Mouse (Mus musculus): ENCODE data around the gene Setd5.

Setd5 gene

DNA sequence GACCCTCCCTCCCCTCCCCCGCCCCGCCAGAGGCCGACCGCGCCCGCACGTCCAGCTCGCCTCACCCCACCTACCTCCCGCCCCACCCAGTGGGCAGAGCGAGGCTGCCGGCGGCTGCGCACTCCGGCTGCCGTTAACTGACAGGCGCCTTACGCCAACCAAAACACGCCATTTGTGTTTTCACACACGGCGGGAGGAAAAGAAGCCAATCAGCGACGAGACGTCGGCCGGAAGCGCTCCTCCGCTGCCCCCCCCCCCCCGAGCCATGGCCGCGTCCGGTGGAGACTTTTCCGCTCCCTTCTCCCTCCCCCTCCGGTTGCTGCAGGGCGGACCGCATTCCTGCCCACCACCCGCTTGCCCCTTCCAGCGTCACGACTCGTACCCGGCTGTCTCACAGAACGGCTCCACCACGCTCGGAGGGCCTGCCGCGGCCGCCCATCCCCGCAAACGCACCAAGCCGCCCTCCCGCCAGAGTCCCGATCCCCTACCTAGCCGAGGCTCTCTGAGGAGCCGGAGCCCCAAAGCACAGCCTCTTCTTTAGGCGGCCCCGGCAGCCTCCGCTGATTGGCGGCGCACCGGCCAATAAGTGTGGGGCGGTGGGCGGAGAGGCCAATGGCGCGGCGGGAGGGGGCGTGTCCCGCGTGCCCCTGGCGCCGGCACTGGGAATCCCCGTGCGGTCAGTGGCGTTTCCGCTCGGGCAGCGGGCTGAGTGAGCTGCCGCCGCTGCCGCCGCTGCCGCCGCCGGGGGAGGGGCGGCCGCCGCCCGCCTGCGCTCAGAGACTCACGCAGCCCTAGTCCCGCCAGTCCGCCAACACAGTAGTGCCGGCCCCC, at the start of gene Setd5:
TSS of gene Setd5 (plus strand) at position 680 of the 831 bp plus-strand sequence.
- DNase-seq (ENCODE audit: low spot score) = peak; percentile 99

DNA sequence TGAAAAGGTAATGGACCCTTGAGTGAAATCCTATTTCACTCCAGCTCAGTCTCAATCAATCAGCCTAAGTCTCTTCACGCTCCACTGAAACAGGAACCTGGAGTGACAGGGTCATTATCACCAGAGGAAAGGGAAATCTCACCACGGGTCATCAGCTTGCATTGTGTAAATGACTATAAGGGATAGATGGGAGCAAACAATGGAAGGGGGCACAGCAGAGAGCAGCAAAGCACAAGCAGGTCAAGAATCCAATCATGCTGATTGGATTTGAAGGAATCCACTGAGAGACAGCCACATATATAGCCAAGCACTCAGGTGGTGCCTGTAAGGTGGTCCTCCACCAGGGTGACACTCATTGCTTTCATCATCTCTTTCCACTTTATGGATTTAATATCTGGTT, 49.7 kb upstream of the Setd5 start:
- DNase-seq (ENCODE audit: low spot score) = peak; percentile 89

DNA sequence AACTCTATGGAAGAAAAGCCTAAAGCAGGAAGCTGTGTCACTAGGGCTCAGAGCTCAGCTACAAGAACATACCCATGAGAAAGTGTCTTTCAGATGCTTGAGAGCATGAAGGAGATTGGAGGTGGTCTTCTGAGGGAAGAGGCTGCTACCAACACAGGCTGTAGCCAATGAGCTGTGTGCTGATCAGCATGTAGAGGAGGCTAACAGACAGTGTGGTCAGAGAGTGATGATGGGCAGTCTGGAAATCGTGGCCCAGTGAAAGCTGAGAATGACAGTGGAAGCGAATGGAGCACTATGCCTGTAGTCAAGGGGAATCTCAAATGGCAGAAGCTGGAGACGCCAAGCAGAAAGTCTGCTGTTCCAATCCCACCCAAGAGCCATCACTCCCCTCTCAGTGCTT, 48.2 kb upstream of the Setd5 start:
- no peak for DNase-seq (ENCODE audit: low spot score)

DNA sequence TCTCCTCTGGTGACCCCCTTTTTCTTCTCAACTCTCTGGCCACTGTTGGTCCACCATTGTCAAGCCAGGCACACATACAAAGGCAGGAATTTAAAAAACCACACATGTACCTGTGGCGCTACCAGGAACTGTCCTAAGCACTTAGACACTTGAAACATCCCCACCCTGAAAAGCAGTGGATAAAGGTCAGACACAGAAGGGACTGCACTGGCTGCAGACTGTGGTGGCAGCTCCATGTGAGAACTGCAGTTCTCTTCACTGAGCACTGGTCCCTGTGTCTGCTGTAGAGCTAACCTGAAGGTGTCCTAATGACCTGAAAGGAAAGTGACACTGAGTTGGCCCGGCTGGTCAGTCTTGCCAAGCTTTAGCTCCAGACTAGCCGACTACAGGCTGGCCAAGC, 46.6 kb upstream of the Setd5 start:
- no peak for DNase-seq (ENCODE audit: low spot score)

DNA sequence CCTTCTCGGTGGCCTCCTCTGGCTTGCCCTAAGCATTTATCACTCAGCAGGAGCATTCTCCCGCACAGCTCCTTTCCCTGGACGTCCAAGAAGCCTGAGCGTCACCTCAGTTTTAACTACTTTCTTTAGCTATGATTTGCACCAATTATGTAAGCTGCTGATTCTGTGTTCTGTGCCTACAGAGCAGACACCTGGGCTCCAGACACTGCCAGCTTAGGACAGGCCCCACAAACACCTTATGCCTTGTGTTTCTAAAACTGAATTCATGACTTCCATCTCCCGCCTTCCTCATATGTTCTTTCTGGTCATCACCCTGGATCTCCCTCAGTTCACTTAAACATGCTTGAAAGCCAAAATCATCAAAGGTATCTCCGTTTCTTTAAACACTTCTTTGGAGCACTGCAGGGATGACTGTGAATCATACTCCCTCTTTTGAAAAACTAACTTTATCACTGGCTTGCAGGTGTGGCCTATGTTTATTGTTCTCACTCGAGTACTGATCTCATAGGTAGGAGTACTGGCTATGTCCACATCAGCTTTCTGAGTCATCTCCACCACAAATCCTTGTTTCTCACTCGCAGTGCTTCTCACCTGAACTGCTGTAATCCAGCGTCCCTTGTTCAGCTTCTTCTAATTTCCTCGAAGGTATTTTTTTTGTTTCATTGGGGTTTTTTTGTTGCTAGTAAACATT, 46.0 kb upstream of the Setd5 start:
- no peak for DNase-seq (ENCODE audit: low spot score)

DNA sequence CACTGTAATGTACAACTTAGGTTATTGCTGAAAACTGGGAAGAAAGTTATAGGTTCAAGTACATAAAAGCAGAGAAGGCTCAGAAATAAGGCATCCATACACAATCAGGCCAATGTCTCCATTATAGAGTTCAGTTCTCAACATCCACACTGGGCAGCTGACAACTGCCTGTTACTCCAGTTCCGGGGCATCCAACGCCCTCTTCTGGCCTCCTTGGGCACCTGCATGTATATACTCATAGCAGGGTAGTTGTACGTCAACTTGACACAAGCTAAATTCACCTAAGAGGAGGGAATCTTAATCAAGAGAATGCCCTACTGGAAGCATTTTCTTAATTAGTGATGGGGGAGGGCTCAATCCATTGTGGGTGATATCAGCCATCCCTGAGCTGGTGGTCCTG, 45.0 kb upstream of the Setd5 start:
- no peak for DNase-seq (ENCODE audit: low spot score)

DNA sequence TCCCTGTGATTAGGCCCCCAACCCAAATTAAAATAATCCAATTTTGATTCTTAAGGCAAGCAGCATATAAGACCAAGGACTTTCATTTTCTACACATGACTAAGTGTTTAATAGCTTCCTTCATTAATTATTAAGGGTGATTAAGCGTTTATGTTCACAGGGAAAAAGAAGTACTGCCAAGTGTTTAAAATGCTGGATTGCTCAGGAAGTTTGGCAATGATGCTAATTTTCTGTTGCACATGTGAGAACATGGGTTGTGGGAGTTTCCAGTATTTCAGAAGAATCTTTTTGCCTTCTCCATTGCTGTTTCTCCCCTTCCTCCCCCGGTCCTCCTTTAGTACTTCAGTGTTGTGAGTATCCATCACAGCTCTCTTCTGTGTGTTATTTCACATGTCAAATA, 44.0 kb upstream of the Setd5 start:
- no peak for DNase-seq (ENCODE audit: low spot score)

DNA sequence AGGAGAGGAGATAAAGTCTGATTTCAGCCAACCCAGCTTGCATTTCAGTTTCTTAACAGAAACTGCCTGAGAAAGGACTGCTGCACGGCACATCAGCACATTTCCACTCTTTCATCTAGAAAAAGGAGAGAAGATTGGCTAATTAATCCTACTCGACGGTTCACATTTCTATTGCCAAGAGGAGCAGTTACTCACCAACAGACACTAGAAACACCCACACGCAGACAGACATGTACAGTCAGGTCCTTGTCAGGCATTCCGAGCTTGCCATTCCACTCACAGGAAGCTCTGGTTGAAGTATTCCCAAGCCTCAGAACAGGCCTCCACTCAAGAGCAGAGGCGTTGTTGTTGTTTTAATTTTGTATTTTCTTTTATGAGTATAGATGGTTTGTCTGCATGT, 42.7 kb upstream of the Setd5 start:
- no peak for DNase-seq (ENCODE audit: low spot score)

DNA sequence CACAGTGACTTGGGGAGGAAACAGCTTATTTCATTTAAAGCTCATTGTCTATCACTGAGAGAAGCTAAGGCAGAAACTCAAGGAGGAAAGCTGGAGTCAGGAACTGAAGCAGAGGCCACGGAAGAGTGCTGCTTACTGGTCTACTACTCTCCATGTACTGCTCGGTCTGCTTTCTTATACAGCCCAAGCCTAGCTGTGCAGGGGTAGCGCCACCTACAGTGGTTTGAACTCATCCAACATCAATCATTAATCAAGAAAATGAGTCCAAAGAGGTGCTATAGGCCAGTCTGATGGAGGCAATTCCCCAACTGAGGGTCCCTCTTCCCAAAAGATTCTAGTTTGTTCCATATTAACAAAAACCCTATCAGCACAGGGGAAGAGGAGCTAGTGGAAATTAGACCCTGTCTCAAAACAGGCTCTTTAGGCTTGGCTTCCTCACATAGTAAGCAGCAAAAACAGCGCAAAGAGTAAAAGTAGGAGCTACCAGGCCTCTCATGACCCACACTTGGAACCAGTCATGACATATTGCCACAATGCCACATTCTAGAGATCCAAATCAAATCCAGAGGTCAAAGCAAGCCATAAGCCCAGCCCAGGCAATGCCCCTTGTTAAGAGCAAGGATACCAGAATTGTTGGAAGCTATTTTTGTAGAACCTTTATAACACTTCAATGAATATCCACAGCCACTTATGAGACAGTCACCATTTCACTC, 40.5 kb upstream of the Setd5 start:
- DNase-seq (ENCODE audit: low spot score) = no peak

DNA sequence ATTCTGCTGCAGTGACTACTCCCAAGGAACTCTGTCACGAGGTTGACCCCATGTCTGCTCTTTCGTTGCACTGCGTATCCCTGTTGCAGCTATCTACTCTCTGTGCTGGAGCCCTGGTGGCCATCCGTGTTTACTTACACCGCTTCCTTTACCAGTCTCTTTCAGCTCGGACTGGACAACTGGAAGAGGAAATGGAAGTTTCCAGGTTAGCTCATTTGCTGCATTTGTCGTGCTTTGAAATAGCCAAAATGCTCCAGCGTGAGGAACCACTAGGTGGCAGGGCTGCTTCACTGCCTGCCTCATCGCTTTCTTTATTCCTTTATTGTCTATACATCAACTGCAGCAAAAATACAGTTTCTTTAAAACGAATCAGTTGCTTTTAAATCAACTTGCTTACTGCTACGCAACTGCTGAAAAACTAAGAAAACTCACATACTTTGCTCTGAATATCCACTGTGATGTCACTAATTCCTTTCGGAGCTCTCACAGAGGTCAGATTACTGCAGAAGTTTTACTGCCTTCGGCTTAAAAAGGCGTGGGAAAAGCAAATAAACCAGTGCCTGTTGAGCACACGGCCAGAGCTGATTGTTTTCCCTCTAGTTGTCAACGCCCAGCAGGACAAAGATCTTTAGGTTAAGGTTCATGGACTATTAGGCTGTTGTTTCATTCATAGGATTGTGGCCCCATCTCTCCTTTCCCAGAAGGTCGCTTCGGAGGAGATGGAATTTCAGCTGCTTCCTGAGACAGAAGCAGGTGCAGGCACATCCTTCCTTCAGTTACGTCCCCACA, 39.0 kb upstream of the Setd5 start:
- DNase-seq (ENCODE audit: low spot score) = peak; percentile 84

DNA sequence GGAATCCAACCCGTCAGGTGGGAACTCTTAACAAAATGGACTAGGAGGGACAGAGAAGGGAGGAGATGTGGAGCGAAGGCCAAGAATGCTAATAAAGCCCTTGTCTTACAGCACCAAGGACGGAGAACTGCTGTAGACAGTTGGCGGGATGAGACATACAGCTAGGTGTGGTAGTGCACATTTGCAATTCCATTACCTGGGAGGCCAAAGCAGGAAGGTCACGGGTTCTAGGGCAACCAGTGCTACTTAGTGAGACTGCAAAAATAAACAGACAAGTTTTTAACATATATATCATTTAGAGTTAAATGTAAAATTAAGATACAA, 38.5 kb upstream of the Setd5 start:
- DNase-seq (ENCODE audit: low spot score) = no peak

DNA sequence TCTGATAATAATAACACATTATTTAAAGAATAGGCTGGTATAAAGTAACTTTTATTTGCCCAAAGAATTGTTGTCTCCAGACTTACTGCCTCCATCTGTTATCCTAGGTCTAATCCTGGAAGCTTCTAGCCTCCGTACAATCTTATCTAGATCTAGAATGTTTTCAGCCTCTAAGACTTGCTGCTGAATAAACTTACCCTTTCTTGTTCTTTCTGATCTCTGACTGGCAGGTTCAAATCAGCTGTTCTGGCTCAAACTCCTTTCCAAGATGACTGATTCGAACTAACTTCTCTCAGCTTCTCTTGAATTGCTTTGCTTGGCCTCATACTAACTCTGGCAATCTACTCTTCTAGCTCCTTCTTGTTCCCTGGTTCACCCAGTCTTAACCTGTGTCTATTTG, 36.8 kb upstream of the Setd5 start:
- no peak for DNase-seq (ENCODE audit: low spot score)

DNA sequence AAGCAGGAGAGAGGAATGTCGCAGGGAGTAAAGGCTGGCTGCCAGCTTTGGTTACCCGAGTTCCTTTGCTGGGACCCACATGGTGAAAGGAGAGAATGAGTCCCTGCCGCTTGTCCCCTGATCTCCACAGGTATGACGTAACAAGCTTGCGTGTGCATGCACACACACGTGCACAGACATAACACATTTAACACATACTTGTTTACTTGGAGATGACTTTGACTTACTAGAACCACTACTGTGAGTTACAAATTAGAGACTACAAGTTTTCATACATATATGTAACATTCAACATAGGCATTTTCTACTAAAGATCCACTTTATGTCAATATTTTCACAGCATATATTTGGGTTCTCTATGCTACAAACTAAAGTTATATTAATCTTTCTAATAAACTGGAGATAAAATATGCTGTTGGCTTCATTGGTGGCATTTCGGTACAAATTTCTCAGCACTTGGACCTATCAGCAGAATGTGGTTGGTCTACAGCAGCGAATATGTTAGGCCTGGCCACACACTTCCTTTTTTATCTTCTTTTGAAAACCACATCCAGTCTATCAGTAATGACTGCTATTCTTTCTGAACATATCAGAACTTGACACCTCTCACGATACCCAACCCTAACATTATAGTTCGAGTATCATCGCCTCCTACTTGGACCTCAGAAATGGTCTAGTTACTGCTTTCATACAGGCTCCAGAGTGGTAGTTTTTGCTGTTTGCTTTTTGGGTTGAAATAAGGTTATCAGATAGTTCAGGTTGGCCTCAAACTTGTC, 35.8 kb upstream of the Setd5 start:
- DNase-seq (ENCODE audit: low spot score) = no peak

DNA sequence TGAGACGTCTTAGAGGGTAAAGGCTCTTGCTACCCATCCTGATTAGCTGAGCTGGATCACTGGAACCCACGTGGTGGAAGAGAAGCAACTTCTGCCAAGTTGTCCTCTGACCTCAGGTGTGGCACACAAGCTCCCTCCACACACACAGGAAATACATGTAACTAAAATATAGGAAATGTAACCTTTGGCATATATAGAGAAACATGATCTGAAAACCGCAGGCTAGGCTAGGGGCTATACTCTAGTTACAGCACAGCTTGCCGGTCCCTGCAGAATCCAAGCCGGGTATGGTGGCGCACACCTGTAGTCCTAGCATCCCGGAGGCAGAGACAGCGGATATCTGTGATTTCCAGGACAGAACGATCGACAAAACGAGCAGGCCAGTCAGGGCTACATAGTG, 31.6 kb upstream of the Setd5 start:
- DNase-seq (ENCODE audit: low spot score) = no peak

DNA sequence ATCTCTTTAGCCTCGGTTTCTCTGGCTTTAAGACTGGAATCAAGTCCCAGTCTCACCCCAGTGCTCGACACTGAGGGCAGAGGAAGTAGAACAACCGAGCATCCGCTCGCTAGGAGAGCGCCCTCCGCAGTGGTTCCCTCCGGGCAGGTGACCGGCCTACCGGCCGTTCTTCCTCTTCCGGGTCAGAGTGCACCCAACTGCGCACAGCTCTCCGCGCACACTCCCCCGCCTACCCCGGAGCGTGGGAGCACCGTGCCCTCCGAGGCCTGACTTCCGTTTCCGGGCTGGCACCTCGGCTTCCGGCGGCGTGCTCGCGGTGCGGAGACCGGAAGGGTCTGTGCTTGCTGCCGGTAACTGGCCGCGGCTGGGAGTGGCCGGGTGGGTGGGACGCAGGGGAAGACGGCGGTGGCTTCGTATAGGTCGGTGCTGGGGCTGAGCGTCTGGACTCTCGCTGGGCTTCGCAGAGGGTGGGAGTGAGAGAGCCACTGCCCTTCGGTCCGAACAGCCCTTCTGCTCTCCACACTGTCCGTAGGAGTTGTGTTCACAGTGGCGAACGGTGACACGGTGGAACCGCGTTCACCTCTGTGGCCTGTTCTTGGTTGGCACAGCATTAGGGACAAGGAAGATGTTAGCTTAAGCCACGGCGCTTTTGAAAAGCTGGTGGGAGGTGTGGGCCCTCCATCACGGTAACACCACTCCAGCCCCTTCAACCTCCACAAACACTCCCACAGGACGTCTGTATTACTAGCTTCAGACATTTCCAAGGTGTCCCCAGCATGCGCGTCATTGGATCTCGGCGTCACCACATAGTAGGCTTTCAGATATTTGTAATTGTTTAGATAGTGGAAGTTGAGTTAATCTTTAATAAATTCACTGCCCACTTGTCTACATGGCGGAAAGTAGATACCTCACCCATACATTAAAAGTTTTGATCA, 30.9 kb upstream of the Setd5 start, which contains the start of gene Thumpd3:
TSS of gene Thumpd3 (plus strand) at position 185 of the 935 bp plus-strand sequence.
- peak; percentile 98 for DNase-seq (ENCODE audit: low spot score)

DNA sequence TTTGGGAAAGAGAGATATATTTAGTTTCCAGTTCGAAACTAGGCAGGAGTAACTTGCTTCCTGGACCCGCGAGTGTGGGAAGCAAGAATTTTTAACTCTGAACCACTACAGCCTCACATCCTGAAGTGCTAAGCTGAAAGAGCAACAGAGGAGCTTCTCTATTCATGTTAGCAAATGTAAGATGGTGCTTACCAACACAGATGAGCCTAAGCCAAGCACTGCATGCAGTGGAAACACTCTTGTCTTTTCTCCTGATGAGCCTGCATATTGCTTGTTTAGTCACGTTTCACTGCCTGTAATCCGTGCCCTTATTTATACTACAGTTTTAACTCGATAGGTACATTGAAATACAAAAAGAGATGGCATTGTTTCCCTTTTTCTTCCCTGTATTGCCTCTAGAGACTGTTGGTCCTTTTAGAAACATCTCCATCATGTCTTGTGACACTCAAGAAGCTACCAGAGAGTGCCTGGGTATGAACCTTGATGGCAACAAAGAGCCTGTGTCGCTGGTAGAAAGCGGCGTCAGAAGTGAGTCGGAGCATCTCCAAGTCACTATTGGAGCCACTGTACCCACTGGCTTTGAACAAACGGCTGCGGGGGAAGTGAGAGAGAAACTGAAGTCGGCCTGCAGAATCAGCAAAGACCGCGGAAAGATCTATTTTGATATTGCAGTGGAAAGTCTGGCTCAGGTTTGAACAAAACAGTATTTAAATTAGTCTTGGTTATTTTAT, 30.0 kb upstream of the Setd5 start:
- DNase-seq (ENCODE audit: low spot score) = no peak

DNA sequence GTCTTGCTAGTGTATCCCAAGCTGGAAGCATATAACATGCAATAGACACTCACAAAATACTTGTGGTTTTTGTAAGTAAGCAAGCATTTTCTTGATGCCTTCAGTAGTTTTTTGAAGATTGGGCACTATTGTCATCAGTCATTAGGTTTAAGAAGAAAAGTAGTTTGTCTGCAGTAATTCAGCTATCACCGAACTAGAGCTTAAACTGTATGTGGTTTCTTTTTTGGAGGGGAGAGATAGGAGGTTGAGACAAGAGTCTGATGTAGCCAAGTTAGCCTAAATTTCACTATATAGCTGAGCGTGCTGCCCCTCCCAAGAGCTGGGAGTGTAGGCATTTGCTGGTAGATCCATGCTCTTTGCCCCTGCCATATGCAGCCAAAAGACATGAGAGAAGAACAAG, 28.8 kb upstream of the Setd5 start:
- DNase-seq (ENCODE audit: low spot score) = no peak

DNA sequence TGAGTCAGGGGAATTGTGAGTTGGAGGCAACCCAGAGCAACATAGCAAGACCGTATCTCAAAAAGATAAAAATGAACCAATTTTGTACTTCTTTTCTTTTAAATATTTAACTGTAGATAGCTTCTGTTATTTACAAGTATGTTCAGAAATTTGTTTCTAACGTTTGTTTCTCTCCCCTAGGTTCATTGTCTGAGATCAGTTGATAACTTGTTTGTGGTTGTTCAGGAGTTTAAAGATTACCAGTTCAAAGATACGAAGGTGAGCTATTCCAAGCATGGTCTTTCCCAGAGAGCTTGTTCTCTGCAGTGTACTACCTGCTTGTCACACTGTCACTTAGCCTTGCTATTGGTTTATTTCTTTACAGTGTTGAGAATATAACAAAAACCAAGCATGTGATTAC, 28.0 kb upstream of the Setd5 start:
- DNase-seq (ENCODE audit: low spot score) = no peak

DNA sequence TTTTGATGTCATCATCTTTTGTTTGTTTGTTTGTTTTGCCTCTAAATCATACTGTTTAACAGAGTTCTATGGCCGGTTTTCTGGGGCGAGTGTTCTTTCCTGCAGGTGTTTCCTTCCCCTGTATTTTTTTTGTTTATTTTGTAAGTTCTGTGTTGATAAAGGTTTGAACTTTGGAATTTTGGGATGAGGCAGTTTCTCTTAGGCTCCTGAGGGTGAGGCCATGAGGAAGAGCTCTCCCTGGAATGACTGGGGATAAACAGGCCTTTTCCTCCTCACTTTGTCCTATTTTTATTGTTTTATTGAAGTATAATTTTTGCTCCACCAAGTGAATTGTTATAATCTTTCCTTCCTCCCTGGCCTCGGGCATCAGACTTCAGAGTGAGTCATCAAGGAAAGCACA, 24.2 kb upstream of the Setd5 start:
- no peak for DNase-seq (ENCODE audit: low spot score)
